Mouse (Mus musculus): Measurements from ENCODE around the gene Tex52.

DNA sequence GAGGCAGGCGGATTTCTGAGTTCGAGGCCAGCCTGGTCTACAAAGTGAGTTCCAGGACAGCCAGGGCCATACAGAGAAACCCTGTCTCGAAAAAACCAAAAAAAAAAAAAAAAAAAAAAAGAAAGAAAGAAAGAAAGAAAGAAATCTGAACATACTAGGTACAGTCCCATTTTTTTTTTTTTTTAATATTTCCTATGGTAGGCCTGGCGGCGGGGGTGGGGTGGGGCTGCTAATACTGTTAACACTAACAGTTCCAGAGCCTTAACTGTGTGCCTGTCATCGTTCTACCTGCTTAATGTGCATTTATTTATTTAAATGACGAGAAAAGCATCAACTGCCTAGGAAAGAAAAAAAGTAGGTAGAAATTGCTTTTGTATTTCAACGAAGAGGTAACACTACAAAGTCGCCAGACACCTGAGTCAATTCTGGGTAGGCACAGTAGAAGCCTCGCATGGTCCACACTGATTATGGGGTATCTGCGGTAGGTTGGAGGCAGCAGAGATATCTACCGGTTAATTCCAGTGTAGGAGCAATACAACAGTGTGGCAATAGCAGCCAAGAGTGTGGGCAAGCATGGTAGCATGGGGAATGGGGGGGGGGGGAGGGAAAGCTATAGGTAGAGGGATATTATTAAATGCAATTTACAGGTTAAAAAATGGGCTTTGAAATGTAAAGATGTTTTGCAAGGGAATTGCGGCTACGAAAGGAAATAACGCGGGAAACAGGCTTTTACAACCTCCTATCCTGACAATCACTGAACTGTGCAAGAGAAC is 48.4 kb downstream of the Tex52 start:
- no peak for TF ChIP-seq BHLHE40 (IDR thresholded peaks at IDR 0.05; ENCODE audit: low read depth, low read length)
- no peak for TF ChIP-seq SMC3 (IDR thresholded peaks at IDR 0.05; ENCODE audit: low read depth, low read length)
- TF ChIP-seq POLR2A (IDR thresholded peaks at IDR 0.05; ENCODE audit: low read depth, low read length) = no peak
- TF ChIP-seq CTCF (conservative IDR thresholded peaks at IDR 0.05 in 1 of 2, IDR thresholded peaks at IDR 0.05 in 1 of 2; ENCODE audit: low read depth in 2 of 2, low read length in 2 of 2) = no peak
- no peak for TF ChIP-seq EP300 (IDR thresholded peaks at IDR 0.05; ENCODE audit: low read length)
- no peak for TF ChIP-seq UBTF (IDR thresholded peaks at IDR 0.05; ENCODE audit: low read depth, low read length)
- TF ChIP-seq USF1 (IDR thresholded peaks at IDR 0.05; ENCODE audit: low read depth, low read length) = no peak
- no peak for TF ChIP-seq KAT2A (IDR thresholded peaks at IDR 0.05; ENCODE audit: insufficient replicate concordance, low read length)
- TF ChIP-seq ZC3H11A (IDR thresholded peaks at IDR 0.05; ENCODE audit: low read depth, low read length) = no peak
